Mouse (Mus musculus) T-helper 1 cell (primary cell): Measurements from ENCODE around the gene Krt32.

ENCODE experiments used
- in situ Hi-C: fragments of 300-600 bp; cut with MboI, MseI; formaldehyde crosslinking; loops from one replicate; pipeline ENCODE4 v1.15.1; 2025; ENCODE audit warnings: high pct_unique_total_duplicates

Gene Krt32

GRCm38 (mm10) chr11:100055686-100056655, 32.1 kb downstream of the Krt32 start:
- in situ Hi-C loops: no loop called here

- in situ Hi-C loops: no loop called here
These were observed 37.6 kb downstream of the Krt32 start, which contains the start of gene Krt31 for GRCm38 (mm10) chr11:100050451-100050850. Krt31 (minus strand) TSS chr11:100050551.

- in situ Hi-C loops: loop anchor here (25.0 kb wide), 1 partner anchor 960 kb away; the partner anchor contains the start of gene Tns4
These were observed 40.8 kb downstream of the Krt32 start for GRCm38 (mm10) chr11:100047193-100047592.

DNA sequence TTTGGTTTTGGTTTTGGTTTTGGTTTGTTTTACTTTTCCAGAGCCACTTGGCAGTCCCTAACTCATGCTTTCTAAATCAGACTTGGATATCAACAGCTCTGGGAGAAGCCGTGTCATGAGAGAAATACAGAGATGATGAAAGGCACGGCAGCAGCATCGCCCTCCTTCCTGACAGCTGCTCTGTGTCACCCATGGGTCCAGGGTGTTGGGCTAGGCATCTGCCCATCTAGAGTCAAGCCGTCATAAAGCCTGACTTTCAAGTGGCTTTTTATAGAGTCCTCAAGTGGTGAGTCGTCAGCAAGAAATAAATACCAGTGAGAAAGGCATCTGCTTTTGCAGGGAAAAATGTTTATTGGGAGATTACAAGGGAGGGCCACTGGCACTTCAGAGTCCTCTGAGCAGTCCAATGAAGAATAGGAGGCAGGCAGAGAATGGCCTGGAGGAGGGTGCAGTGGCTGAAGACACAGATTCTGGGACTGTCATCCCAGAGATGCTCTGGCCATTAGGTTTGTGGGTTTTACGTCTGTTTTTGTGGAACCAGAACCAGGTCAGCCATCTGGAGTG, 41.6 kb downstream of the Krt32 start:
- in situ Hi-C loops: loop anchor here (25.0 kb wide), 1 partner anchor 959 kb away; the partner anchor contains the start of gene Tns4

DNA sequence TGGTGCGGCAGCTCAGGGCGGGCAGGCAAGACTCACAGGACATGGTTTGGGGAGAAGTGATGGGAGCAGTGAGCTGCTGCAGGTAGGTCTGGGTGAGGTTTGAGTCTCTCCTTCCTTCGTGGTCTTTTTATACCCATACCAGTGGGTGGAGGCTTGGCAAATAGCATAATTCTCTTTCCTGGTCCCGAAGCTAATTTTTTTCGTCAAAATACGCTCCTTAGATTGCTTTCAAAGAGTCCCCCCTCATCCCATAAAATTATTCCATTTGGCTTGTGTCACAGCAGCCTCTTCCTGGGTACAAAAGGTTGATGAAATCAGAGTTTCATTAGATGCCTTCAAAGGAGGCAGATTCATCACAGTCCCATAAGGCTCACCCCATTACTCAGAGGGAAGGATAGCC, 46.6 kb downstream of the Krt32 start, which contains the start of gene Krt34:
Gene Krt34 (minus strand): TSS at position 101 of the 400 bp plus-strand sequence.
- in situ Hi-C loops: loop anchor here (25.0 kb wide), 1 partner anchor 954 kb away; the partner anchor contains the start of gene Tns4
